Mouse (Mus musculus): ENCODE measurements at regions not wholly inside any gene's neighbourhood (a gene's known extent, or its start where the extent isn't known, plus 50 kb on each side); places are given as distances from the start of the nearest gene placed in this dataset.

- 61% methylated on average over 6 of the region's 6 CpGs for WGBS
Measured at GRCm38 (mm10) chr9:113488651-113489050, 219.4 kb downstream of the Pdcd6ip start.

GRCm38 (mm10) chr9:113486494-113487081, 221.5 kb downstream of the Pdcd6ip start:
- no peak overlapping the region for H3K9ac ChIP-seq
- no peaks in the 10 kb centered on the region for H3K27me3 ChIP-seq
- 76% methylated on average over 6 of the region's 6 CpGs for WGBS
- no peaks in the 10 kb centered on the region for H3K9me3 ChIP-seq (replicated peaks)
- no peak overlapping the region for H3K4me3 ChIP-seq
- ATAC-seq (replicated peaks; ENCODE audit: insufficient number of reproducible peaks, insufficient read depth, low FRiP score, low read depth) = no peak
- no peak overlapping the region for H3K4me2 ChIP-seq
- no peaks in the 10 kb centered on the region for H3K36me3 ChIP-seq
- H3K4me1 ChIP-seq (replicated peaks) = no peaks in the 10 kb centered on the region
- no peak overlapping the region for H3K27ac ChIP-seq

More at GRCm38 (mm10) chr9:113488651-113489050, 219.4 kb downstream of the Pdcd6ip start:
- Histone ChIP-seq H3K27ac (no peak overlapping the region), H3K27me3 (no peaks in the 10 kb centered on the region), H3K4me1 (replicated peaks) (no peaks in the 10 kb centered on the region), H3K36me3 (no peaks in the 10 kb centered on the region), H3K4me2 (no peak overlapping the region), H3K4me3 (no peak overlapping the region), H3K9ac (no peak overlapping the region), H3K9me3 (replicated peaks) (no peaks in the 10 kb centered on the region)
- no peak for ATAC-seq (replicated peaks; ENCODE audit: insufficient number of reproducible peaks, insufficient read depth, low FRiP score, low read depth)

GRCm38 (mm10) chr9:113479897-113480296, 228.2 kb downstream of the Pdcd6ip start:
- no peak overlapping the region for H3K9ac ChIP-seq
- H3K36me3 ChIP-seq = no peaks in the 10 kb centered on the region
- H3K4me3 ChIP-seq = no peak overlapping the region
- H3K9me3 ChIP-seq (replicated peaks) = no peaks in the 10 kb centered on the region
- H3K4me2 ChIP-seq = no peak overlapping the region
- WGBS = 76% methylated on average over 3 of the region's 3 CpGs
- no peaks in the 10 kb centered on the region for H3K27me3 ChIP-seq
- no peak overlapping the region for H3K27ac ChIP-seq
- no peak for ATAC-seq (replicated peaks; ENCODE audit: insufficient number of reproducible peaks, insufficient read depth, low FRiP score, low read depth)
- no peaks in the 10 kb centered on the region for H3K4me1 ChIP-seq (replicated peaks)

GRCm38 (mm10) chr9:113478761-113479265, 229.2 kb downstream of the Pdcd6ip start:
- no peaks in the 10 kb centered on the region for H3K27me3 ChIP-seq
- 86% methylated on average over 1 of the region's 1 CpGs for WGBS
- H3K9ac ChIP-seq = no peak overlapping the region
- no peak for ATAC-seq (replicated peaks; ENCODE audit: insufficient number of reproducible peaks, insufficient read depth, low FRiP score, low read depth)
- H3K4me2 ChIP-seq = no peak overlapping the region
- no peaks in the 10 kb centered on the region for H3K4me1 ChIP-seq (replicated peaks)
- no peak overlapping the region for H3K4me3 ChIP-seq
- no peak overlapping the region for H3K27ac ChIP-seq
- H3K9me3 ChIP-seq (replicated peaks) = no peaks in the 10 kb centered on the region
- H3K36me3 ChIP-seq = no peaks in the 10 kb centered on the region

GRCm38 (mm10) chr9:113471781-113472180, 236.3 kb downstream of the Pdcd6ip start:
- no peak for ATAC-seq (replicated peaks; ENCODE audit: insufficient number of reproducible peaks, insufficient read depth, low FRiP score, low read depth)
- H3K4me3 ChIP-seq = no peak overlapping the region
- no peak overlapping the region for H3K27ac ChIP-seq
- no peak overlapping the region for H3K4me2 ChIP-seq
- H3K9me3 ChIP-seq (replicated peaks) = no peaks in the 10 kb centered on the region
- H3K9ac ChIP-seq = no peak overlapping the region
- no peaks in the 10 kb centered on the region for H3K4me1 ChIP-seq (replicated peaks)
- H3K36me3 ChIP-seq = no peaks in the 10 kb centered on the region
- WGBS = 85% methylated on average over 6 of the region's 6 CpGs
- H3K27me3 ChIP-seq = no peaks in the 10 kb centered on the region

GRCm38 (mm10) chr9:113462888-113463287, 245.2 kb downstream of the Pdcd6ip start:
- no peaks in the 10 kb centered on the region for H3K27me3 ChIP-seq
- ATAC-seq (replicated peaks; ENCODE audit: insufficient number of reproducible peaks, insufficient read depth, low FRiP score, low read depth) = no peak
- no peak overlapping the region for H3K9ac ChIP-seq
- no peaks in the 10 kb centered on the region for H3K4me1 ChIP-seq (replicated peaks)
- H3K36me3 ChIP-seq = no peaks in the 10 kb centered on the region
- no peak overlapping the region for H3K27ac ChIP-seq
- no peaks in the 10 kb centered on the region for H3K9me3 ChIP-seq (replicated peaks)
- WGBS = 53% methylated on average over 2 of the region's 2 CpGs
- H3K4me2 ChIP-seq = no peak overlapping the region
- no peak overlapping the region for H3K4me3 ChIP-seq

- Histone ChIP-seq H3K36me3 (no peaks in the 10 kb centered on the region), H3K4me2 (no peak overlapping the region), H3K4me3 (no peak overlapping the region), H3K9me3 (replicated peaks) (no peaks in the 10 kb centered on the region), H3K27me3 (no peaks in the 10 kb centered on the region), H3K27ac (no peak overlapping the region), H3K9ac (no peak overlapping the region), H3K4me1 (replicated peaks) (no peaks in the 10 kb centered on the region)
- WGBS = 73% methylated on average over 1 of the region's 1 CpGs
- ATAC-seq (replicated peaks; ENCODE audit: insufficient number of reproducible peaks, insufficient read depth, low FRiP score, low read depth) = no peak
Measured at GRCm38 (mm10) chr9:113462267-113462887, 245.7 kb downstream of the Pdcd6ip start.

- Histone ChIP-seq H3K4me2 (no peak overlapping the region), H3K27ac (no peak overlapping the region), H3K4me1 (replicated peaks) (no peaks in the 10 kb centered on the region), H3K36me3 (no peaks in the 10 kb centered on the region), H3K9ac (no peak overlapping the region), H3K4me3 (no peak overlapping the region), H3K9me3 (replicated peaks) (no peaks in the 10 kb centered on the region), H3K27me3 (no peaks in the 10 kb centered on the region)
- ATAC-seq (replicated peaks; ENCODE audit: insufficient number of reproducible peaks, insufficient read depth, low FRiP score, low read depth) = no peak
- WGBS = 60% methylated on average over 5 of the region's 5 CpGs
Measured at GRCm38 (mm10) chr9:113459885-113460284, 248.2 kb downstream of the Pdcd6ip start.

GRCm38 (mm10) chr9:113459221-113459620, 248.8 kb downstream of the Pdcd6ip start:
- H3K4me2 ChIP-seq = no peak overlapping the region
- ATAC-seq (replicated peaks; ENCODE audit: insufficient number of reproducible peaks, insufficient read depth, low FRiP score, low read depth) = no peak
- no peaks in the 10 kb centered on the region for H3K9me3 ChIP-seq (replicated peaks)
- H3K4me3 ChIP-seq = no peak overlapping the region
- 49% methylated on average over 2 of the region's 2 CpGs for WGBS
- no peaks in the 10 kb centered on the region for H3K4me1 ChIP-seq (replicated peaks)
- no peak overlapping the region for H3K9ac ChIP-seq
- H3K27me3 ChIP-seq = no peaks in the 10 kb centered on the region
- no peak overlapping the region for H3K27ac ChIP-seq
- no peaks in the 10 kb centered on the region for H3K36me3 ChIP-seq

GRCm38 (mm10) chr9:113458741-113459154, 249.3 kb downstream of the Pdcd6ip start:
- Histone ChIP-seq H3K9me3 (replicated peaks) (no peaks in the 10 kb centered on the region), H3K4me2 (no peak overlapping the region), H3K4me3 (no peak overlapping the region), H3K4me1 (replicated peaks) (no peaks in the 10 kb centered on the region), H3K27ac (no peak overlapping the region), H3K36me3 (no peaks in the 10 kb centered on the region), H3K27me3 (no peaks in the 10 kb centered on the region), H3K9ac (no peak overlapping the region)
- no peak for ATAC-seq (replicated peaks; ENCODE audit: insufficient number of reproducible peaks, insufficient read depth, low FRiP score, low read depth)
- WGBS = 42% methylated on average over 5 of the region's 5 CpGs

GRCm38 (mm10) chr9:113457169-113457850, 250.7 kb downstream of the Pdcd6ip start:
- Histone ChIP-seq H3K9me3 (replicated peaks) (no peaks in the 10 kb centered on the region), H3K4me3 (no peak overlapping the region), H3K27me3 (no peaks in the 10 kb centered on the region), H3K9ac (no peak overlapping the region), H3K36me3 (no peaks in the 10 kb centered on the region), H3K27ac (no peak overlapping the region), H3K4me2 (no peak overlapping the region), H3K4me1 (replicated peaks) (no peaks in the 10 kb centered on the region)
- 76% methylated on average over 13 of the region's 13 CpGs for WGBS
- no peak for ATAC-seq (replicated peaks; ENCODE audit: insufficient number of reproducible peaks, insufficient read depth, low FRiP score, low read depth)
